Mouse (Mus musculus) megakaryocyte progenitor cell, adult 5-6 weeks (primary cell): ENCODE results near the gene Actl10. TPM values are rescaled to one million over a fixed set of nuclear protein-coding genes. Genes with fewer than 3 reads are reported as not detected.
A peak's percentile ranks its signal among the peaks of the same experiment; 100 is the strongest.

ENCODE experiments used
- ATAC-seq: replicated peaks from 2 replicates; pipeline ENCODE4 v1.8.0; 2016; ENCODE audit warnings: mild to moderate bottlenecking, moderate TSS enrichment, inconsistent platforms; ENCODE audit not compliant: poor library complexity
- total RNA-seq, 2 experiments: library from RNA; stranded (forward) in 1 of 2; stranded (reverse) in 1 of 2; fragments of 157-497, 149-512 nt in 1 of 2; fragments of 200-1000 nt in 1 of 2; gene quantifications; 2 replicates each; pipeline versions ENCODE4 v1.2.3 to v1.2.4; 2015 to 2017

The Actl10 gene
- total RNA-seq, 2 experiments from 2014 or later = not detected

- no peak for ATAC-seq
Observed at GRCm38 (mm10) chr2:154549886-154550189, 1.7 kb upstream of the Actl10 start.

GRCm38 (mm10) chr2:154550937-154551336 is 639 bp upstream of the Actl10 start:
- no peak for ATAC-seq

GRCm38 (mm10) chr2:154551927-154552326 is 351 bp downstream of the Actl10 start:
- ATAC-seq = peak; percentile 27

- ATAC-seq = peak; percentile 81
Observed at GRCm38 (mm10) chr2:154552424-154552907, 890 bp downstream of the Actl10 start.

- no peak for ATAC-seq
Observed at GRCm38 (mm10) chr2:154555235-154555634, 3.7 kb downstream of the Actl10 start.

GRCm38 (mm10) chr2:154557184-154557832 is 5.7 kb downstream of the Actl10 start:
- ATAC-seq = no peak

- peak; percentile 82 for ATAC-seq
Observed at GRCm38 (mm10) chr2:154558264-154559039, 6.9 kb downstream of the Actl10 start, which contains the start of gene Necab3. Necab3 (minus strand) TSS chr2:154558890.

- ATAC-seq = no peak
Observed at GRCm38 (mm10) chr2:154563612-154564170, 12.1 kb downstream of the Actl10 start.

- no peak for ATAC-seq
Observed at GRCm38 (mm10) chr2:154565562-154565961, 14.0 kb downstream of the Actl10 start.

GRCm38 (mm10) chr2:154566641-154567040 is 15.1 kb downstream of the Actl10 start:
- ATAC-seq = no peak

GRCm38 (mm10) chr2:154567766-154568165 is 16.2 kb downstream of the Actl10 start:
- ATAC-seq = no peak

GRCm38 (mm10) chr2:154568329-154569070 is 16.9 kb downstream of the Actl10 start:
- no peak; the same call in 1 of the 2 replicates for ATAC-seq

- ATAC-seq = peak; percentile 47
Observed at GRCm38 (mm10) chr2:154569071-154569748, 17.6 kb downstream of the Actl10 start.

GRCm38 (mm10) chr2:154569836-154570286 is 18.3 kb downstream of the Actl10 start, which contains the start of gene E2f1:
E2f1 (minus strand) TSS chr2:154569892.
- ATAC-seq = peak; percentile 80

GRCm38 (mm10) chr2:154570666-154571065 is 19.1 kb downstream of the Actl10 start:
- no peak for ATAC-seq

GRCm38 (mm10) chr2:154571266-154571665 is 19.7 kb downstream of the Actl10 start:
- ATAC-seq = no peak

GRCm38 (mm10) chr2:154571976-154572375 is 20.4 kb downstream of the Actl10 start:
- ATAC-seq = no peak

- no peak for ATAC-seq
Observed at GRCm38 (mm10) chr2:154572996-154573395, 21.4 kb downstream of the Actl10 start.

GRCm38 (mm10) chr2:154574271-154574670 is 22.7 kb downstream of the Actl10 start:
- peak; percentile 26 for ATAC-seq
